9 mouse cellular contexts compared by ENCODE assay signal in the genomic region with DNA sequence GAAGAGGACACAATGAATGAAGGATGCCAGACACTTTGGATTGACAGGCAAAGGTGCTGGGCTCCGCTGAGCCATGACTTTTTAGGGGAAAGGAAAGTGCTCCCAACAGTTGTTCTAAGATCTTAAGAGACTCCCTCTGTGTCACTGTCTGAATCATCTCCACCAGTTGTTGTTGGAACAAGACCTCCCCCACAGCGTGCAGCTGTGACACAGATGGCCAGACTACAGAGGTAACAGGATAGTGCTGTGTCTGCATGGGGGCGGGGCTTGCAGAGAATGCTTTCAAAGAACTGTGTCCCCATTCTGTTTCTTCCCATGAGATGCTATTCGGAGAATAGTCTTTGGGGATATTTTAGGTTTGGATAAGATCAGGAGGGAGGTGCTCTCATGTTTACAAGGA.
DNase-seq lines count a peak whose midpoint lies in the region; ATAC-seq and TF ChIP-seq lines count a peak whose summit lies in the region.
"Had no signal": no experiment of that assay in that cellular context is flagged by ENCODE, and none has a peak within 500 bp of the region (broad histone marks: within the 10 kb centered on the region; RNA-seq: fewer than 3 reads in every experiment).

No protein-coding gene starts in this region.

- no peaks in the 10 kb centered on the region for H3K79me2 ChIP-seq in CH12.LX (replicated peaks; ENCODE audit: control insufficient read depth, extremely low read depth, insufficient read depth, poor library complexity, severe bottlenecking)

- H3K9me3 ChIP-seq in kidney, embryonic 14.5 days (ENCODE audit: control insufficient read depth, low read length) = no peaks in the 10 kb centered on the region
- no peaks in the 10 kb centered on the region for H3K9me3 ChIP-seq in CH12.LX (replicated peaks; ENCODE audit: low read length)
- H3K9me3 ChIP-seq in embryonic facial prominence, embryonic 11.5 days (replicated peaks; ENCODE audit: control insufficient read depth, low read length) = no peaks in the 10 kb centered on the region
- H3K9me3 ChIP-seq: forebrain, embryonic 12.5 days had no signal

- peak; percentile 99 for ATAC-seq in kidney, embryonic 14.5 days (ENCODE audit: low FRiP score, low TSS enrichment)
- ATAC-seq in embryonic facial prominence, embryonic 11.5 days (replicated peaks; ENCODE audit: insufficient number of reproducible peaks, low FRiP score, low TSS enrichment, low read depth) = peak; percentile 87

- dilution Hi-C loops in CH12.LX (cut with MboI; ENCODE audit: extremely low pct_ligation_motif_present, extremely low pct_unique_long_range_greater_than_20kb, low sequenced_read_pairs) = no loop called here

- no peaks in the 10 kb centered on the region for H3K36me3 ChIP-seq in kidney, embryonic 14.5 days (ENCODE audit: control insufficient read depth, insufficient read depth, low read length)
- H3K36me3 ChIP-seq in CH12.LX (replicated peaks in 1 of 2; ENCODE audit: control insufficient read depth in 1 of 2, insufficient read depth in 1 of 2, low read length in 1 of 2) = no peaks in the 10 kb centered on the region
- no peaks in the 10 kb centered on the region for H3K36me3 ChIP-seq in embryonic facial prominence, embryonic 11.5 days (replicated peaks; ENCODE audit: control insufficient read depth, insufficient read depth, low read depth, low read length)
- H3K36me3 ChIP-seq: forebrain, embryonic 12.5 days had no signal

- no peak for TF ChIP-seq EP300 in CH12.LX (IDR thresholded peaks at IDR 0.05; ENCODE audit: low read length)

- no peak overlapping the region for H3K4me3 ChIP-seq in kidney, embryonic 14.5 days (ENCODE audit: low read length)
- H3K4me3 ChIP-seq in CH12.LX (replicated peaks in 1 of 3; ENCODE audit: low read depth in 2 of 3, low read length in 2 of 3, poor library complexity in 1 of 3) = no peak overlapping the region
- no peak overlapping the region for H3K4me3 ChIP-seq in embryonic facial prominence, embryonic 11.5 days (ENCODE audit: low read depth, low read length)
- H3K4me3 ChIP-seq: forebrain, embryonic 12.5 days had no signal

- TF ChIP-seq RAD21 in CH12.LX (IDR thresholded peaks at IDR 0.05; ENCODE audit: low read depth, low read length) = no peak

- no peak overlapping the region for H3K4me2 ChIP-seq in kidney, embryonic 14.5 days (replicated peaks; ENCODE audit: low read depth, low read length)
- H3K4me2 ChIP-seq in CH12.LX (ENCODE audit: insufficient read depth, low read depth, poor library complexity, severe bottlenecking) = peak overlapping the region; percentile 29; the same call in 1 of the 2 replicates
- no peak overlapping the region for H3K4me2 ChIP-seq in embryonic facial prominence, embryonic 11.5 days (ENCODE audit: low read depth, low read length)
- H3K4me2 ChIP-seq: forebrain, embryonic 12.5 days had no signal

- no peak for DNase-seq in kidney, adult 9 months
- peak; percentile 65 for DNase-seq in CH12.LX (ENCODE audit: extremely low read depth)
- DNase-seq in embryonic facial prominence, embryonic 11.5 days (ENCODE audit: low spot score) = peak; percentile 59
- DNase-seq in left cerebral cortex, postnatal 4 days = peak; percentile 28
- DNase-seq in heart, postnatal 36 days = no peak
- no peak for DNase-seq in lung, postnatal 25 days (ENCODE audit: low spot score)
- DNase-seq in thymus, postnatal 4 days = no peak

- no peak for TF ChIP-seq CTCF in CH12.LX (conservative IDR thresholded peaks at IDR 0.05 in 1 of 2, IDR thresholded peaks at IDR 0.05 in 1 of 2; ENCODE audit: low read depth in 2 of 2, low read length in 2 of 2)

- H3K9ac ChIP-seq in kidney, embryonic 14.5 days (ENCODE audit: low read depth, low read length) = no peak overlapping the region
- no peak overlapping the region for H3K9ac ChIP-seq in CH12.LX (ENCODE audit: insufficient read depth, low read depth)
- no peak overlapping the region for H3K9ac ChIP-seq in embryonic facial prominence, embryonic 11.5 days (replicated peaks; ENCODE audit: low read length)
- H3K9ac ChIP-seq: forebrain, embryonic 12.5 days had no signal

- 4% methylated on average over 4 of the region's 4 CpGs for WGBS in kidney, embryonic 14.5 days
- 11% methylated on average over 4 of the region's 4 CpGs for WGBS in embryonic facial prominence, embryonic 11.5 days

- no peaks in the 10 kb centered on the region for H3K27me3 ChIP-seq in kidney, embryonic 14.5 days (ENCODE audit: control insufficient read depth, insufficient read depth, low read length)
- H3K27me3 ChIP-seq in CH12.LX (replicated peaks) = no peaks in the 10 kb centered on the region
- no peaks in the 10 kb centered on the region for H3K27me3 ChIP-seq in embryonic facial prominence, embryonic 11.5 days (ENCODE audit: control insufficient read depth, insufficient read depth, low read length)
- H3K27me3 ChIP-seq: forebrain, embryonic 12.5 days had no signal

- H3K27ac ChIP-seq in kidney, embryonic 14.5 days (ENCODE audit: low read depth, low read length) = no peak overlapping the region
- no peak overlapping the region for H3K27ac ChIP-seq in CH12.LX (ENCODE audit: insufficient read depth, low read depth)
- H3K27ac ChIP-seq in embryonic facial prominence, embryonic 11.5 days (replicated peaks; ENCODE audit: low read depth, low read length) = no peak overlapping the region
- H3K27ac ChIP-seq: forebrain, embryonic 12.5 days had no signal

- H3K4me1 ChIP-seq in kidney, embryonic 14.5 days (ENCODE audit: control insufficient read depth, insufficient read depth, low read length) = no peaks in the 10 kb centered on the region
- peaks cover 0 to 23% of the 10 kb centered on the region in 2 experiments; a peak in 2 of 4 replicates for H3K4me1 ChIP-seq in CH12.LX (ENCODE audit: control insufficient read depth in 1 of 2, insufficient read depth in 2 of 2)
- H3K4me1 ChIP-seq in embryonic facial prominence, embryonic 11.5 days (ENCODE audit: control insufficient read depth, insufficient read depth, low read length) = no peaks in the 10 kb centered on the region

- no peak for TF ChIP-seq POLR2A in CH12.LX (IDR thresholded peaks at IDR 0.05; ENCODE audit: low read depth, low read length)

- in situ Hi-C loops in CH12.LX (cut with MboI; ENCODE audit: low pct_ligation_motif_present, low pct_unique_long_range_greater_than_20kb, low sequenced_read_pairs) = no loop called here

- intact Hi-C loops in left cerebral cortex, postnatal 4 days (cut with DNase I) = no loop called here
- intact Hi-C loops in heart, postnatal 36 days (cut with DNase I) = no loop called here

TF ChIP-seq in CH12.LX, 34 proteins besides CTCF, POLR2A, EP300 and RAD21:
- TF ChIP-seq ETS1 (conservative IDR thresholded peaks at IDR 0.05; ENCODE audit: low read depth, low read length) (peak; percentile 48; the same call in 1 of the 2 replicates), TCF12 (IDR thresholded peaks at IDR 0.05; ENCODE audit: low read depth, low read length) (peak; percentile 72; the same call in 1 of the 2 replicates), MXI1 (IDR thresholded peaks at IDR 0.05; ENCODE audit: low read depth, low read length) (no peak), E2F4 (IDR thresholded peaks at IDR 0.05; ENCODE audit: insufficient replicate concordance, low read depth, low read length) (no peak), IRF4 (IDR thresholded peaks at IDR 0.05; ENCODE audit: low read depth, low read length) (no peak), CHD2 (IDR thresholded peaks at IDR 0.05; ENCODE audit: low read length) (peak; percentile 20; the same call in 1 of the 2 replicates), KAT2A (IDR thresholded peaks at IDR 0.05; ENCODE audit: insufficient replicate concordance, low read length) (no peak)

Comparison
In these comparisons a context has a peak if more than half of its experiments do, and no peak if none do; other contexts are left out.
1. DNase-seq: peak in CH12.LX (single experiment), embryonic facial prominence, embryonic 11.5 days (single experiment) and left cerebral cortex, postnatal 4 days (single experiment); none in kidney, adult 9 months (single experiment), heart, postnatal 36 days (0 of 2), lung, postnatal 25 days (single experiment) and thymus, postnatal 4 days (single experiment).